Mouse (Mus musculus) left cerebral cortex, adult 11 months (tissue): Measurements from ENCODE around the gene Pip4k2c.

Experiments
- DNase-seq: peaks from one replicate; pipeline ENCODE4 v3.0.0; 2022; ENCODE audit warnings: low spot score

The Pip4k2c gene

GRCm38 (mm10) chr10:127189116-127189650, 22.2 kb downstream of the Pip4k2c start:
- no peak for DNase-seq

DNA sequence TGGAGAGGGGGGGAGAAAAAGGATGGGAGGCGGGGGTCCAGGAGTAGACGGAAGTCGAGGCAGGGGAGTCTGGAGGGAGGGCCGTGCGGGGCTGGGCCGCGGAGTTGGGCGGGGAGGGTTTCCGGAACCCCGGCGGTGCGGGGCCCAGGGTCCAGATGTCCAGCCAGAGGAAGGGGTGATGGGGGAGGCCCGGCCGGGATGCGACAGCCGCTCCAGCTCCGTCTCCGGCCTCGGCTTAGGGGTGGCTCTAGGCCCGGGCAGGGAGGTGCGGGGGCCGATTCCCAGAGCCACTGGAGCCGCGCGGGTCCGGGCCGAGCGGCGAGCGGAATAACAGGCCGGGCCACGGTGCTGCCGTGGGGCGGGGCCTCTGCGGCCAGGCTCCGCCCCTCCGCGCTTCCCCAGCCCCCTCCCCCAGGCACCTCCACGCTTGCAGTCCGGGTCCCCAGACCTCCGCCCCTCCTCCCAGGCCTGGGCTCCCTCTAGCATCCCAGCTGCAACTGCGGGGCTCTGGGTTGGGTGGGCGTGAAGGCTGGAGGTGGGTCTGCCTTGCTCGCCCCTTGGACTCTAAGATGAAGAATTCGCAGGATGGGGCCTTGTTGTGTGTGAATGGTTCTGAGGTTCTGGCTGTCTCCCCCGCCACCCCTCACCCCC, 22.8 kb downstream of the Pip4k2c start:
- DNase-seq = no peak

- no peak for DNase-seq
Measured at GRCm38 (mm10) chr10:127188079-127188453, 23.3 kb downstream of the Pip4k2c start.

- DNase-seq = no peak
Measured at GRCm38 (mm10) chr10:127187371-127188078, 23.9 kb downstream of the Pip4k2c start.

DNA sequence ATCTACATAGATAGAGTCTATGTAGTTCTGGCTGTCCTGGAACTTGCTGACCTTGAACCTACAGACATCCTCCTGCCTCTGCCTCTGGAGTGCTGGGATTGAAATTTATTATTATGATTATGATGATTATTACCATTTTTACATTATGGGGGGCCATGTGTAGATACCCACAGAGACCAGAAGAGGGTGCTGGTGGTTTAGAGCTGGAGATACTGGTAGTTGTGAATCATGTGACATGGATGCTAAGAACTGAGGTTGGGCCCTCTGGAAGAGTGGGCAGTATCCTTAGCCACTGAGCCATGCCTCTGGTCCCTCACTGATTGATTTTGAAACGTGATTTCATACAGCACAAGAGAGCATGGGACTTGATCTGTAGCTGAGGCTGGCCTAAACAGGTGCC, 24.9 kb downstream of the Pip4k2c start:
- DNase-seq = no peak

DNA sequence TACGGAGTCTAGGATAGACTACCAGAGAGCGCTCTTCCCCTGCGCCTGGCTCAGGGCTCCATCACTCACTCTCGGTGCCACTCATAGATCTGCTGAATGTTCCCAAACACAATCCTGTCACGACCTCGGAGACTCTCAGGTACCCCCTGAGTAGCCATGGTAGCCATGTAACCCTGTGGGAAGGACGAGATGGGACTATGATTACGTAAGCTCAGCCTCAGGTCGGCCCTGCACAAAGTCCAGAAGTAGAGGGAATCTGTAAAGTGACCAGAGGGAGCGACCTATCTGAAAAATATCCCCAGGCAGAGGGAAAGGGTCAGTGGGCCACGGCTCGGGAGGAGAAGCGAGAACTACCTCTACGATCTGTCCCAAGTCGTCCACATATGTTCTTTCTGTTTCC, 25.9 kb downstream of the Pip4k2c start:
- DNase-seq = no peak

- no peak for DNase-seq
Measured at GRCm38 (mm10) chr10:127185101-127185500, 26.3 kb downstream of the Pip4k2c start.

- DNase-seq = no peak
Measured at GRCm38 (mm10) chr10:127183759-127184158, 27.6 kb downstream of the Pip4k2c start.

GRCm38 (mm10) chr10:127182624-127183023, 28.8 kb downstream of the Pip4k2c start:
- DNase-seq = no peak

DNA sequence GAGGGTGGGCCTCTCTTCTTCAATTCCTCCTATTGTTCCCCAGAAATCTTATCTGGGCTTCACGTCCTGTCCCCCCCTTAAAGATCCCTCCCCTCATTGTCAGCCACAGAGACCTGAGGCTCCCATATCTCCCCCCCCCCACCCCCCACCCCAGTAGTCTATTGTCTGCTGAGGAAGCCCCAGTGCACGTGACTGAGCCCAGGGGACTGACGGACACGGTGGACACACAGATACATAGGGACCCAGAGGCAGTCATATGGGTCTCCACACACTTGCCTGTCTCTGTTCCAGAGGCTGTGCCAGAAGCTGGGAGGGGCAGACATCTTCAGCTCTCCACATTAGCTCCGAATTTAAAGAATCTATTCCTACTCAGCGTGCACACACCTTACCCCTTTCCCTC, 29.8 kb downstream of the Pip4k2c start:
- no peak for DNase-seq

DNA sequence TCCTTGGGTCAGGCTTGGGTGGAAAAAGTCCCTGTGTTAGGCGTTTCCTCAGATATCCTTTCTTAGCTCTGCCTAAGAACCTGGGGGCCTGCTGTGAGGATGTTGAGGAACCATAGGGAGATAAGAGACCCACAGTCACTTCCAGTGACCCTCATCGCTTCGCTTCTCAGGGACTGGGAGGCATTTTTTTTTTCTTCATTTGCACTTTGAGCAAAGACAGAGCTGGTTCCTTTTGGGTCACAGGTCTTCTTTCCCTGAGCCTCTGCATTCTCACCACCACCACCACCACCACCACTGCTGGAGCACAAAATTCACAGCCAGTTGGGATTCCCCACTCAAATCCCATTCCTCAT, 30.7 kb downstream of the Pip4k2c start:
- no peak for DNase-seq

- no peak for DNase-seq
Measured at GRCm38 (mm10) chr10:127179871-127180694, 31.3 kb downstream of the Pip4k2c start, which contains the start of gene Slc26a10. Slc26a10 (minus strand) TSS chr10:127180645.

GRCm38 (mm10) chr10:127178286-127179027, 32.9 kb downstream of the Pip4k2c start:
- no peak for DNase-seq

DNA sequence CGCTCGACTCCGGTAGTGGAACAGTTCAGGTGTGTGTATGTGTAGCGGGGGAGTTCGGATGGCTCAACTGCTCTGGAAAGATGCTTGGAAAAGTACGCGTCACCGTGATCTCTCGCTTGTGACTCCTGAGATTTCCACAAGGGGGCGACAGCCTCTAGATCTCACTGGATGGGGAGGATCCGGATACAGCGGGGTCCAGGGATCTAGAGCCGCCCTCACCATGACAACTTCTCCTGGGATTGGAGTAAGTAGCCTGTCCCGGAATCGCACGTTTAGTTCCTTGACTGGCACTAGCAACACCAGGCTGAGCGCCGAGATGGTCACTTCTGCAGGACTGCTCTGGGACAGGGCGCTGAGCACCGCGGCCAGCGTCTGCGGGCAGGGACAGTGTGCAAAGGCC, 33.7 kb downstream of the Pip4k2c start:
- peak; percentile 67 for DNase-seq

DNA sequence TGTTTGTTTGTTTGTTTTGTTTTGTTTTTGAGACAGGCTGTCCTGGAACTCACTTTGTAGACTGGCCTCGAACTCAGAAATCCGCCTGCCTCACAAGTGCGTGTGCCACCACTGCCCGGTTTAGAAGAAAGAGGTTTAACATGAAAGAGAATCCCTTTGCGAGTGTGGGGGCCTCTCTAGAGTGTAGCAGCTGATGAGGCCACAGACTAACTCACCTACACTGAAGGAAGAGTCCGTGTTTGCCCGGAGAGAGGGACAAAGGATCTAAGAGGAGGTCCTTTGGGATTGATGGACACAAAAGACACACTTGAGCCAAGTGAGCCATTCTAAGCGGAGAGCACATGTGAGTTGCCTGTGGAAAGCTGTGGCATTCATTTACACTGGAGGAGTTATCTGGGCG, 34.1 kb downstream of the Pip4k2c start:
- no peak for DNase-seq

- no peak for DNase-seq
Measured at GRCm38 (mm10) chr10:127176756-127177155, 34.6 kb downstream of the Pip4k2c start.

DNA sequence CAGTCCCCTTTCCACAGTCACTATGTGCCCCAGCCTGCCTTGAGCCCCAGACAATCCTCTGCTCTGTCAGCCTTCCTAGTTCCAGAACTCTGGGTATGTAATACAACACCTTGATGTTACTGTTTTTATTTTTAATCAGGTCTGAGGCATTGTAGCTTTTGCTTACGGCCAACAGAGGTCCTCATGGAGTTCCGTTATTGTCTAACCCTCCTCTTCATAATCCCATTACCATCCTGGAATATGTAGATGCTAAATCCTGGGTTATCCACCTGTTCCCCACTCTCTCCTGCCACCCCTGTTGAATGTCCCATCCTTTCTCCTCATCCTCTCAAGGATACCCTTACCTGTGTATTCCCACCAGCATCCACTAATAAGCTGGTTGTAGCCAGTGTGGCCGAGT, 35.2 kb downstream of the Pip4k2c start:
- no peak for DNase-seq

- no peak for DNase-seq
Measured at GRCm38 (mm10) chr10:127174170-127174569, 37.2 kb downstream of the Pip4k2c start.

DNA sequence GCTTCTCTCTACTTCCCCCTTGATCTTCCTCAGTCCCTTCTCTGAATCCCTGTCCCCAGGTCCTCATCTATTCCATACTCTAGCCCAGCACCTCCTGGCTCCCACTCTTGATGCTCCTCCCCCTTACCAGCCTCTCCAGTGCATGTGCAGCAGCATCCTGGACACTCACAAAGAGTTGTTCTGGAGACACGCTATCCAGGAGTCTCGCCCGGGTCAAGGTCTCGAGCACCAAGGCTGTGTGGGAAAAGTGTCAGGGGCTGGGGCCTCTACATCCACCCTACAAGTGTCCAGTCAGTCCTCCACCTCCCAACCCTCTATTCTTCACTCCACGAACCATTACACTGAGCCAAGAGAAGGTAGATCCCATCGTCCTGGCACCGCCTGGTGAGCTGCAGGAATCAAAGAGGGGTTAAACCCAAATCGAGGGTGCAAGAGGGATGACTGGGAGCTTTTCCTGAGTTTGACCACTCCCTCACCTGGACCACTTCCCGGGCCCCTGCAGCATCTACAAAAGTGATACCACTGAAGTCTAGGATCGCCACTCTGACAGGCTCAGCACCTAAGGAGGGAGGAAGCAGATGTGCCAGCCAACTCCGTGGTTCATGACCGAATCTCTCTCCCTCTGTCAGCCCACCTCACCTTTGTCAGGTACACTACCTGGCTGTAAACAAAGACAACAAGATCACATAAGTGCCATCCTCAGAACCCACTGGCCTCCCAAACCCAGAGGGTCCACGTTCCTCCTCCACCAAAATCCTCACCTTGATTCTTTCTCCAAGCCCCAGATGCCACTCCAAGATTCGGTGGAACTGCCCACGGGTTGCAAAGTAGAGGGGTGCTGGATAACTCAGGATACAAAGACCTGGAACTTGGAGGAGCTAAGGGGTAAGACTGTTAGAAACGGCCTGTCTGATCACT, 38.0 kb downstream of the Pip4k2c start:
- DNase-seq = no peak

GRCm38 (mm10) chr10:127171631-127172200, 39.7 kb downstream of the Pip4k2c start:
- no peak for DNase-seq
